Mouse (Mus musculus) left cerebral cortex, adult 11 months (tissue): ENCODE results near the gene Cops8.

Experiments
- DNase-seq: peaks from one replicate; pipeline ENCODE4 v3.0.0; 2022; ENCODE audit warnings: low spot score

The Cops8 gene

DNA sequence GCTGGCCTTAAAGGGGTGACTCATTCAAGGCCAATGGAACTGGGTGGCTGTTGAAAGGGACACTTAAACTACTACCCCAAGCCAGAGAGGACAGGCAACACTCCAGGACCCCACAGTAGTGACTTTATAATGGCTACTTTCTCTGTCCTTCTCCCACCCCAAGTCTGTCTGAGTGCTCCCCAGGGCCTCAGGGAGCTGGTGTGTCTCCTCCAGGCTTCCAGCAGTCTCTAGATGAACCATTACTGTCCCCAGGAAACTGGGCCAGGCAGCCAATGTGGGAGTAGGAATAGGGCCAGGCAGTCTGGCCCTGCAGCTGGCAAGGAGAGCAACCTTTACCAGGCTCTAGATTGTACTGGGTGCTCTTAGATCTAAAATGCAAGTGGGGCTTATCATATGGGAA, 49.0 kb downstream of the Cops8 start:
- no peak for DNase-seq

GRCm38 (mm10) chr1:90652553-90652952, 49.8 kb downstream of the Cops8 start:
- no peak for DNase-seq

DNA sequence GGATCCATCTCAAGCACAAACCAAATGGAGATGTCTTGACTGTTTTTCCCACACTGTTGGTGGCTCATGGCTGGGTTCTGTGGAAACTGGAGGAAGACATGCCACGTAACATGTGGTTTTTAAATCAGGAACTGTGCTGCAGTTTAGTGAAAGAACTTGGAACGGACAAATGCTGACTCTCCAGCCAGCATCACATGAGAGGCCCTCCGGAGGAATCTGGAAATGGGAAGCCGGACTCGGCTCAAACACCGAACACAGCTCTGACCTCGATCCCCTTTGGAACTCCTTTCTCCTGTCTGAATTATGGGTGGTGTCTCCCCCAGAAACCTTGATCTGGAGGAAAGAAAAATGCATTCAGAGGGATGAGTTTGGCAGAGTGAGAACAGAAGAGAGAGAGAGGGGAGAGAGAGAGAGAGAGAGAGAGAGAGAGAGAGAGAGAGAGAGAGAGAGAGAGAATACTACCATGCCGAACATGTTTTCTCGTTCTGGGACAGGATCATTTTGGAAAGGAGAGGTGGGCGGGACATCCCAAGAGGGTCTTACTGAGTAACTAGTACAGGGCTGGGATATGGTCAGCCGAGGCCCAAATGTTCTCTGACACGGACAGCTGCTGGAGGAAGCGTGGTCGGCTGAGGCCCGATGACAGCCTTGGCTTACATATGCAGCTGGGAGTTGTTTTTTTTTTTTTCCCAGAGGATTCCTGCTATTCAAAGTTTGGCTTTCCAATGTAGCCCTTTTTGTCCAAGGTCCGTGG, 53.9 kb downstream of the Cops8 start:
- DNase-seq: no peak

DNA sequence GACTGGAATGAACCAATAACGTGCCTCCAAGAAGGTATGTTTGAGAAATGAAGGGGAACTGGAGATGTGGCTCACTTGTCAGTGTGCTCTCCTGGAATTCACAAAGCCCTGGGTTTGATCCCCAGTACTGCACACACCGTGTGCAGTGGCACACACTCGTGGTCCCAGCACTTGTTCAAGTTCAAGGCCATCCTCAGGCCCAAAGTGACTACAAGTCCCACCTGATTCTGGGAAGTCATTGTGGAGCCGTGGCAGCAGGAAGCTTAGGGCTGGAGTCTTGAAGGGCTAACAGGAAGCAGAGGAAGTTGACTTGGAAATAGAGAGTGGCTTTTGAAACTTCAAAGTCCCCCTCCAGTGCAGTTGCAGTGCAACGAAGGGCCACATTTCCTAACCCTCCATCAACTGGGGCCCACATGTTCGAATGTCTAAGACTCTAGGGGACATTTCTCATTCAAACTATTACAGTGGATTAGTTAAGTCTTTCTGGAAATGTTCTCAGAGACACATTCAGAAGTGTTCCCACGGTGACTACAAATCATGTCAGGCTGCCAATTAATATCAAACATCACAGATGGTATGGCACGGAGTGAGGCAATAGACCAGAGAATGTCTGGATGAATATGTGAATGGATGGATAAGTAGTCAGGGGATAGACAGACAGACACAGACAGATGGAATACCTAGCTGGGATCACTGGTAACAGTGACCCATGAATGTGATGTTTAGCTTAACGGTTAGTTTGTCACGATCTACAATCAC, 54.7 kb downstream of the Cops8 start:
- no peak for DNase-seq

DNA sequence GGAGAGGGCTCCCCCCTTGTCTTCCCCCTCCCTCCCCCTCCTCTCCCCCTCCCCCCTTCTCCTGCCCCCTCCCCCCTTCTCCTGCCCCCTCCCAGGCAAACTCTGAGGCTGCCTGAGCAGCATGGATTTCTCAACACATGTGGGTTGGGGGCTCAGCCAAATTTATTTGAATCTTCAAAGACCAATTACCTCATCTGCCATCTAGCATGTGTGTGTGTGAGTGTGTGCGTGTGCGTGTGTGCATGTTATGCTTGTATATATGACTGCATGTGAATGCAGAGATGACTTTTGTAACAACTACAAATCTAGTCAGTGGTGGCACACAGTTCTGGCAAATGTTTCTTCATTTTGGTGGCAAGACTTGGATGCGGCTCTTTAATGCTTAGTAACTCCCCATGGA, 55.8 kb downstream of the Cops8 start:
- no peak for DNase-seq

GRCm38 (mm10) chr1:90660150-90660549, 57.4 kb downstream of the Cops8 start:
- DNase-seq: no peak

DNA sequence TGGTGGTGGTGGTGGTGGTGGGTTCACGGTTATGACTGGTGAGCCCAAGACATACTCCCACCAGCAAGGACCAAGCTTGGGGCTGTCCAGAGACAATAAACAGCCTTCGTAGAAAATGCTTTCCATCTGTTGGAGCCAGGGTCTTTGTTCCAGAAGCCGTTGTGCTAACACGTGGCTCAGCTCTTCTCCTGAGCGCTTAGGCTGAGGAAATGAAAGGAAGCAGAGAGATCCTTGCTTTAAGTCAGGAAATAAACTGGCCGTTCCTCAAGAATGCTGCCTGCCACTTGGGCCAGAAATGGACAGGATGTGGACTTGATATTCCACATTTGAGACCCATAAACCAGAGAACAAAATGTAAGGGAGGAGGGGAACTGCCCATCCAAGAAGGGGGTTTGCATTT, 59.7 kb downstream of the Cops8 start:
- DNase-seq: no peak
